Mouse (Mus musculus): ENCODE results near the gene Olfm4.

Olfm4 gene

GRCm38 (mm10) chr14:80026078-80026477 lies 42.2 kb downstream of the Olfm4 start:
- no peak for DNase-seq (ENCODE audit: extremely low spot score, low read depth, low spot score)

- no peak for DNase-seq (ENCODE audit: extremely low spot score, low read depth, low spot score)
Measured at GRCm38 (mm10) chr14:80029297-80030001, 45.6 kb downstream of the Olfm4 start.

- DNase-seq (ENCODE audit: extremely low spot score, low read depth, low spot score), result no peak
Measured at GRCm38 (mm10) chr14:80039645-80040272, 55.9 kb downstream of the Olfm4 start.

- no peak for DNase-seq (ENCODE audit: extremely low spot score, low read depth, low spot score)
Measured at GRCm38 (mm10) chr14:80046104-80046734, 62.3 kb downstream of the Olfm4 start.

GRCm38 (mm10) chr14:80047368-80048101 lies 63.7 kb downstream of the Olfm4 start:
- DNase-seq (ENCODE audit: extremely low spot score, low read depth, low spot score), result no peak

- no peak for DNase-seq (ENCODE audit: extremely low spot score, low read depth, low spot score)
Measured at GRCm38 (mm10) chr14:80055725-80056124, 71.8 kb downstream of the Olfm4 start.

GRCm38 (mm10) chr14:80061686-80062085 lies 77.8 kb downstream of the Olfm4 start:
- no peak for DNase-seq (ENCODE audit: extremely low spot score, low read depth, low spot score)

- DNase-seq (ENCODE audit: extremely low spot score, low read depth, low spot score), result no peak
Measured at GRCm38 (mm10) chr14:80062896-80063295, 79.0 kb downstream of the Olfm4 start.

- no peak for DNase-seq (ENCODE audit: extremely low spot score, low read depth, low spot score)
Measured at GRCm38 (mm10) chr14:80070580-80070979, 86.7 kb downstream of the Olfm4 start.
